Mouse (Mus musculus): ENCODE results near the gene Hadha.

DNA sequence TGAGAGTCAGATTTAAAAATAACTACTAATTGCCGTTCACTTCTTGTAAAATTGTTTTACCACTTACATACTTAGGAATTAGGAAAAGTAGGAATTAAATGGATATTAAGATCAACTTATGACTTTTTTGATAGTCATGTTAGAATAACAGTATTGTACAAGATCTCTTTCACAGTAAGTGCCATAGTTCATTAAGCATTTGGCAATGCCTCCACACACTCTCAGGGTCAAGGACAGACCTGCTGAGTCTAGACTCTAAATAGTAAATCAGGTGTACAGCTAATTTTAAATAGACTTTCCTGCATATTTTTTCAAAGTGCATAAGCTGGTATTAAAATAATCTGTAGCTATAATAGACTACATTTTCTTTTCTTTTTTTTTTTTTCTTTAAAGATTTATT is 2.5 kb downstream of the Hadha start:
- TF ChIP-seq CTCF (IDR thresholded peaks at IDR 0.05; ENCODE audit: control insufficient read depth, insufficient read depth, insufficient read length): no peak
- no peak for TF ChIP-seq USF1 (IDR thresholded peaks at IDR 0.05; ENCODE audit: low read depth)
- TF ChIP-seq MYOD1 (IDR thresholded peaks at IDR 0.05; ENCODE audit: control insufficient read depth, insufficient read length, low read depth): no peak
- TF ChIP-seq FOSL1 (IDR thresholded peaks at IDR 0.05; ENCODE audit: insufficient read depth, low read length, poor library complexity, severe bottlenecking): no peak
- TF ChIP-seq MYOG (IDR thresholded peaks at IDR 0.05; ENCODE audit: control insufficient read depth, extremely low read depth, insufficient read length): no peak
- no peak for TF ChIP-seq MAX (IDR thresholded peaks at IDR 0.05)
- TF ChIP-seq CEBPB (IDR thresholded peaks at IDR 0.05; ENCODE audit: low read depth): no peak

All from C2C12 (cell line).